Mouse (Mus musculus) megakaryocyte, embryonic 14.5 days (primary cell): ENCODE data around the gene Hspb8.

ENCODE experiments used
- FLI1 ChIP-seq: IDR thresholded peaks from 2 replicates; pipeline ENCODE4 v1.6.1; 2012; ENCODE audit warnings: low read length, inconsistent platforms, mixed read lengths
- GATA1 ChIP-seq: IDR thresholded peaks from 3 replicates; pipeline ENCODE4 v1.6.1; 2012; ENCODE audit warnings: mixed read lengths, low read length, inconsistent platforms, borderline replicate concordance

DNA sequence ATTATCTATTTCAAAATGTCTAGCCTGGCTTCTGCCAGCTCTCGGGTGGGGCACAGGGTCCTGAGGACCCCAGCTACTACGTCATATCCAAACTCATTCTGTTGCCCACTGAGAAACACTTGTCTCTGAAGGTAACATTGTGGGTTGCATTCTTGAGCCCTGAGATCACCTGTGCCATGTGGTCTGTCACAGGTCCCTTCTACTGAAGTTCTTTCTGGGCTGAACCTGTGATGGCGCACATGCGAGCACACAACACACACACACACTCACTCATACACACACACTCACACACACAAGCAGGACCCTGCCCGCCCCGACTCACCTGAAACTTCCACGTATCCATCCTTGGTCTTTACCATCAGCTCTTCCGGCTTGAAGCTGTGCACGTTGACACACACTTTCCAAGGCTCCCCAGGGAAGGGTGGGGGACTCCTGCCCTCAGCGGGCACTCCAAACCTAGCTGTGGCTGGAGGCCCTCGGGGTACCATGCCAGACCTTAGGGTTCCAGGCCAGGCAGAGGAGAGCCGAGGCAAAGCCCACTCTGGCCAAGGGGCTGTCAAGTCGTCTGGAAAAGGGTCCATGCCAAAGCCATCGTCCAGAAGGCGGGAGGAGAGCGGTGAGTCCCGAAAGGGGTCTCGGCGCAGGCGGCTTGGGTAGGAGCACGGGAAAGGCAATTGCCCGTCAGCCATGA lies 728 bp downstream of the Hspb8 start:
- TF ChIP-seq GATA1 (no peak), FLI1 (no peak)
